8 mouse cellular contexts compared by ENCODE assay signal in genomic region chr11:54438366-54438781, GRCm38 (mm10). TPM values are rescaled to one million over a fixed set of nuclear protein-coding genes. Genes with fewer than 3 reads are reported as not detected.
DNase-seq lines count a peak whose midpoint lies in the region; ATAC-seq and TF ChIP-seq lines count a peak whose summit lies in the region.

No protein-coding gene starts in this region.

- peak overlapping the region; percentile 85 for H3K4me2 ChIP-seq in heart, embryonic 14.5 days (ENCODE audit: low read length)

- TF ChIP-seq CTCF in embryonic fibroblast, embryonic 13.5 days (IDR thresholded peaks at IDR 0.05; ENCODE audit: borderline replicate concordance, insufficient read depth, low read length), result no peak

- ATAC-seq in heart, embryonic 14.5 days (ENCODE audit: insufficient number of reproducible peaks, insufficient read depth, low FRiP score, low read depth), result peak; percentile 79

- WGBS in heart, embryonic 14.5 days, result under 1% methylated on average over 47 of the region's 47 CpGs

- no peak for TF ChIP-seq POLR2A in embryonic fibroblast, embryonic 13.5 days (IDR thresholded peaks at IDR 0.05; ENCODE audit: low read depth, low read length)

- H3K9me3 ChIP-seq in heart, embryonic 14.5 days (ENCODE audit: control insufficient read depth, low read length), result no peaks in the 10 kb centered on the region

- DNase-seq in embryo, embryonic 10 days (ENCODE audit: low spot score), result peak; percentile 52
- DNase-seq in embryo, embryonic 11 days, result no peak
- peak; percentile 77 for DNase-seq in adrenal gland, postnatal 14 days
- DNase-seq in layer of hippocampus, adult 9-11 months, result peak; percentile 46
- peak; percentile 60 for DNase-seq in lung, postnatal 10 days
- DNase-seq in ovary, postnatal 36 days (ENCODE audit: low spot score), result peak; percentile 65

- H3K9ac ChIP-seq in heart, embryonic 14.5 days (ENCODE audit: low read length), result peak overlapping the region; percentile 90

- H3K27ac ChIP-seq in embryonic fibroblast, embryonic 13.5 days (ENCODE audit: insufficient read depth, low read length), result peak overlapping the region; percentile 37; the same call in 1 of the 2 replicates
- peak overlapping the region; percentile 82 to 91 for H3K27ac ChIP-seq in heart, embryonic 14.5 days (replicated peaks in 1 of 2; ENCODE audit: control insufficient read depth in 1 of 2, insufficient read depth in 1 of 2, low read depth in 2 of 2, low read length in 2 of 2)

- H3K27me3 ChIP-seq in heart, embryonic 14.5 days (ENCODE audit: control insufficient read depth, insufficient read depth, low read length), result no peaks in the 10 kb centered on the region

- no peaks in the 10 kb centered on the region for H3K36me3 ChIP-seq in heart, embryonic 14.5 days (ENCODE audit: control insufficient read depth, insufficient read depth, low read length)

- H3K4me1 ChIP-seq in embryonic fibroblast, embryonic 13.5 days (ENCODE audit: control insufficient read depth, insufficient read depth, low read length), result peaks cover 5% of the 10 kb centered on the region
- H3K4me1 ChIP-seq in heart, embryonic 14.5 days (ENCODE audit: control insufficient read depth in 2 of 2, insufficient read depth in 2 of 2, low read length in 2 of 2), result peaks cover 2 to 23% of the 10 kb centered on the region in 2 experiments

- peak overlapping the region; percentile 99 for H3K4me3 ChIP-seq in embryonic fibroblast, embryonic 13.5 days (ENCODE audit: insufficient read depth, low read length)
- peak overlapping the region; percentile 89 to 96 for H3K4me3 ChIP-seq in heart, embryonic 14.5 days (ENCODE audit: control insufficient read depth in 1 of 2, insufficient read depth in 1 of 2, low read depth in 1 of 2, low read length in 2 of 2)

RNA-seq across cellular contexts. Expression of gene Fnip1, which starts 0.4 kb away (rescaled TPM):
- total RNA-seq in adrenal gland, postnatal 14 days (2021), result 27.5 and 27.8 TPM in 2 replicates
- polyA plus RNA-seq in embryonic fibroblast, embryonic 13.5 days (2011; ENCODE audit: insufficient read length, low read depth, missing spikeins), result 30.0 and 38.5 TPM in 2 replicates
- polyA plus RNA-seq in heart, embryonic 14.5 days (2014; fragmentation: Nextera tagmentation; extraction: Ambion mirVana), result 9.9 and 11.0 TPM in 2 replicates
